Mouse (Mus musculus) stomach, embryonic 14.5 days (tissue): ENCODE data around the gene Eif3i. TPM values are rescaled to one million over a fixed set of nuclear protein-coding genes. Genes with fewer than 3 reads are reported as not detected.

Experiments
- ATAC-seq: fragments of 200-750 bp; cut with Nextera tagmentation; 2 replicates; pipeline ENCODE4 v1.8.0; 2017; ENCODE audit warnings: low read depth, moderate TSS enrichment; ENCODE audit not compliant: insufficient number of reproducible peaks, insufficient read depth, low FRiP score
- H3K27ac ChIP-seq: fragments of 300-500 bp; sonication (generic); 2 replicates; pipeline ENCODE4 v1.5.1; 2014; ENCODE audit warnings: mild to moderate bottlenecking, low read length, moderate library complexity, mixed read lengths
- H3K27me3 ChIP-seq: fragments of 300-500 bp; sonication (generic); 2 replicates; pipeline ENCODE4 v1.6.1; 2014; ENCODE audit warnings: low read length, control low read depth, mixed read lengths; ENCODE audit not compliant: control insufficient read depth, insufficient read depth
- H3K36me3 ChIP-seq: fragments of 300-500 bp; sonication (generic); 2 replicates; pipeline ENCODE4 v1.6.1; 2014; ENCODE audit warnings: mild to moderate bottlenecking, control low read depth, low read length, moderate library complexity, mixed read lengths; ENCODE audit not compliant: control insufficient read depth, insufficient read depth
- H3K4me1 ChIP-seq: fragments of 300-500 bp; sonication (generic); 2 replicates; pipeline ENCODE4 v1.6.1; 2014; ENCODE audit warnings: low read length, control low read depth, mixed read lengths; ENCODE audit not compliant: control insufficient read depth, insufficient read depth
- H3K4me2 ChIP-seq: fragments of 300-500 bp; sonication (generic); replicated peaks from 2 replicates; pipeline ENCODE4 v1.6.1; 2014; ENCODE audit warnings: low read depth, low read length, control low read depth
- H3K4me3 ChIP-seq: fragments of 300-500 bp; sonication (generic); 2 replicates; pipeline ENCODE4 v1.5.1; 2014; ENCODE audit warnings: low read depth, low read length, control low read depth
- H3K9ac ChIP-seq: fragments of 300-500 bp; sonication (generic); replicated peaks from 2 replicates; pipeline ENCODE4 v1.6.1; 2014; ENCODE audit warnings: low read depth, mild to moderate bottlenecking, control low read depth, low read length, moderate library complexity, mixed read lengths
- H3K9me3 ChIP-seq: fragments of 300-500 bp; sonication (generic); 2 replicates; pipeline ENCODE4 v1.6.1; 2016; ENCODE audit warnings: low read depth, low read length, control low read depth; ENCODE audit not compliant: control insufficient read depth
- WGBS: fragments of 180-500 bp; shearing (Covaris S2); extraction: QIAGEN DNeasy Blood & Tissue Kit; methylation state at CpG from one replicate; pipeline ENCODE4 v1.1.7; 2014; 5-methylcytosine and 5-hydroxymethylcytosine counted together
- polyA plus RNA-seq: library from polyadenylated mRNA; unstranded; fragments of >200 nt; fragmentation: Nextera tagmentation; extraction: Ambion mirVana; gene quantifications from 2 replicates; pipeline ENCODE4 v1.2.1, GENCODE M21; 2014

Gene Eif3i
- polyA plus RNA-seq, 1 experiment from 2014 or later, result 316 TPM

DNA sequence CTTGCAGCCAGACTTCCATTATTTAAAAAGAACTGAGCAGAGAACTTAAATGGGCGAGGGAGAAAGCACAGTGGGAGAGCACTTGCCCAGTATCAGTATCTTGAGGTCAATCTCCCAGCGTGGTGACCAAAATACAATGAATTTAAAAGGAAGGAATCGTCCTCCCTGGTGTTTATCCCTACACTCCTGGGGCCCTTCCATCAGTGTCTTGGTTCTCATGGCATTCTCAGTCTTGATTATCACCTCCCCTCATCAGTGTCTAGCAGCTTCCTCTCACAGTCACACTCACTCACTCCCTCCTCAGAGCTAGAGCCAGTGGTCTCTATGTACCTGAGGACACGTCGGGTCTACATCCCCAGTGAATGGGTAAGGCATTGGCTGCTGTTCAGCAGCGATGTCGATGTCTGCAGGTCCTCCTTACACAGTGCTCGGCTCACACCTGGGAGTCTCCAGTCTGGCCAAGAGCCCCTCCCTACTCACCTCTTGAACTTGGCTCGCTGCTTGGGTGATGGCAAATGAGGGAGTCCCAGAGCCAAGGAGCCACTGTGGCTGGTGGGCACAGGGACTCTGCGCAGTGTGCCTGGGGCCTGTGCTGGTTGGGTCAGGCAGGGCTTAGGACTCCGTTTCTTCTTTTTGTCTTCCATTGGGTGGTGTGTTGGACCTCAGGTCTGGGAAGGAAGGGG is 21.8 kb upstream of the Eif3i start:
- ATAC-seq, result no peak
- WGBS, result 81% methylated on average over 11 of the region's 11 CpGs
- H3K9ac ChIP-seq, result no peak overlapping the region; the same call in 1 of the 2 replicates

DNA sequence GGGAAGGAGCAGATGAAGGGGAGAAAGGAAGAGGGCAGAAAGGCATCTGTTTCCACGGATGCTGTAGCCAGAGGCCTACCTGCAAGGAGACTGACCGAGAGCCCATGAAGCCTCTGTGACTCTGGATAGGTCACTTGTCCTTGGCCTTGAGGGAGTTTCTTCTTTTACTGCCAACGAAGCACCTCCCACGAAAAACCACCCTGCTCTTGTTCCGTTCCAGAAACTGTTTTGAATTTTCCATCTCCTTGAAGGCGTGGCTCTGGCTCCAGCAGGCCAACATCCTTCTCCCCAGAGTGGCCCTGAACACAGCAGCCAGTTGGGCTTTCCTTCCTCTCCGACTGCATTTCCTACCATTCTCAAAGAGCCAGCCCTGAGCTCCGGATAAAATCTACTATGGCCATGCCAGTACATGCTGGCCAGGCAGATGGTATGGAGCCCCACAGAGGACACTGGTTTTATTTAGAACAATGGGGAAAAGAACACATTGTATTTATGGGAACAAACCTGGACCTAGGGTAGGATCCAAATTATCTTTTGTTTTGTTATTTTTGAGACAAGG is 20.9 kb upstream of the Eif3i start:
- Histone ChIP-seq H3K36me3 (peaks cover 13% of the 10 kb centered on the region), H3K4me1 (peaks cover 34% of the 10 kb centered on the region; the same call in 1 of the 2 replicates), H3K4me3 (no peak overlapping the region), H3K9me3 (no peaks in the 10 kb centered on the region), H3K27me3 (no peaks in the 10 kb centered on the region), H3K4me2 (no peak overlapping the region), H3K27ac (no peak overlapping the region; the same call in 1 of the 2 replicates), H3K9ac (no peak overlapping the region)
- WGBS, result 71% methylated on average over 8 of the region's 8 CpGs
- ATAC-seq, result no peak

More for the DNA sequence above, 21.8 kb upstream of the Eif3i start:
- Histone ChIP-seq H3K36me3 (peaks cover 13% of the 10 kb centered on the region), H3K9me3 (no peaks in the 10 kb centered on the region), H3K4me1 (peaks cover 34% of the 10 kb centered on the region; the same call in 1 of the 2 replicates), H3K4me3 (no peak overlapping the region; the same call in 1 of the 2 replicates), H3K4me2 (peak overlapping the region; percentile 84; the same call in 1 of the 2 replicates), H3K27ac (no peak overlapping the region), H3K27me3 (no peaks in the 10 kb centered on the region)

DNA sequence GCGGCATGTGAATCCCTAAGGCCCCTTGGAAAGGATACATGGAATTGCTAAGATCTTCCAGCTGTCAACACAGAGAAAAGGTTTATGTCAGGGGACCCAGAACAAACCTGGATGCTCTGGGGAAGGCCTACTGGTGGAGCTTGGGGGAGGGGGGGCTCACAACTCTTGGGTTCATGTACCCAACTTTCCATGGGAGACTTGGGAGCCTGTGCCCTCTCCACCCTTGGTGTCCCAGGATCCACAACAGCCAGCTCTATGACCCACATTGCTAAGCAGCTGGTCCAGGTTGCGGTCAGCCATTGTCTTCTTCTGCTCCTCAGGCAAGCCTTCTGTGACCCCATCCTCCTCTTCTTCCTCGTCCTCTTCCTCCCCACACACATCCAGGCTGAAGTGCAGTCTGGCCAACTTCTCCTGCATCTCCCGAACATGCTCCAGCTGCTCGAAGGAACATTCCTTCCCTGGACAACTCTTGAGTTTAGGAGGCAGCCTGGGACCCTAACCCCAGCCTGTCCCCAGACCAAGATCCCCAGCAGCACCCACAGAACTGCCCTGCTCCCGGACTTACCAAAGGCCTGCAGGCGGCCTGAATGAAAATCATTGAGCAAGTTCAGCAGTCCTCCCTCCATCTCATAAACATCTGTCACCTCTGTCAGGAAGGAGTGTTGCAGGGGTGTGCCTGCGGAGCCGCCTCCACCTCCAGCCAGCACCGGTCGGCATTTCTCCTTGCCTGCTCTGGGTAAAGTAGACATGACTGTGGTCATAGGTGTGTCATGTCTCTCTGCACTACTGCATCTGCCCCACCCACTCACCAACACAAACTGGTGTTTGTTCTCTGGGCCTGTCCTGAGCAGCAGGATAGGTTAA is 20.2 kb upstream of the Eif3i start:
- Histone ChIP-seq H3K4me3 (no peak overlapping the region), H3K27ac (peak overlapping the region; percentile 39; the same call in 1 of the 2 replicates), H3K27me3 (no peaks in the 10 kb centered on the region), H3K36me3 (peaks cover 10% of the 10 kb centered on the region; the same call in 1 of the 2 replicates), H3K9me3 (no peaks in the 10 kb centered on the region), H3K4me2 (no peak overlapping the region), H3K4me1 (peaks cover 32% of the 10 kb centered on the region; the same call in 1 of the 2 replicates), H3K9ac (no peak overlapping the region)
- WGBS, result 78% methylated on average over 11 of the region's 11 CpGs
- ATAC-seq, result no peak

DNA sequence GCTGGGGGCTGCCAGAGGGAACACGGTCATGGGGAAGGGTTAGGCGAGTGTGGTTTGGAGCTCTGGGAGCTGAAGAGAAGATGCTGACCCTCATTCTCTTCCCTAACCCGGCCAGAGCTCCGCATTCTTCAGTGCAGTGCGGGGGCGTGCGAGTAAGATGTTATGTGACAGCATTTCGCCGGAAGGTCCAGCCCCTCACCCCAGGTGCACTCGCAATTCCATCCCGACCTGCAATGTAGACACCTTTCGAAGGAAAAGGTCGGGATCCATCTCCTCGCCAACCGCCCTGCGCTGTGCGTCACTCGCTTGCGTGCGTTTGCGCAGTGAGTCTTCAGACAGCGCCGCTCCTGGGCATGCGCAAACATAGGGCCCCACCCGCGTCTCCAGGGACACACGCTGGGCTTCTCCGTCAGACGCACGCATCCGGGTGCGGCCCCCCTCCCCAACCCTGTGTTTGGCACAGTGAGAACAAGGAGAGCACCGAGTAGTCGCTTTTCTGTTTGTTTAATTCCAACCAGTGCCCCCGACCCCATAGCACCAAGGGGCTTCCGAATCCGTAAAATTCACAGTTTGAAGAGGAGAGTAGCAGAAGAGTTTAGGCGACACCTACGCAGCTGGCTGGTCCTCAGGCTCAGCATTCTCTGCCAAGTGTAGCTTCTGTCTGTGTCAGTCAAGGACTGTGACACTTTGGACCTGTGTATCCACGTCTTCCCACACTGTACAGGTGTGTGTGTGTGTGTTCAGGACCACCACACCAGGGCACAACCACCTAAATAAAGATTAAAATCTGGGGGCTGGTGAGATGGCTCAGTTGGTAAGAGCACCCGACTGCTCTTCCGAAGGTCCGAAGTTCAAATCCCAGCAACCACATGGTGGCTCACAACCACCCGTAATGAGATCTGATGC is 18.6 kb upstream of the Eif3i start, which contains the start of gene Iqcc:
TSS of gene Iqcc (minus strand) at position 314 of the 906 bp plus-strand sequence.
- peak within 1 kb of the TSS; percentile 75 for H3K4me3 ChIP-seq
- H3K4me1 ChIP-seq, result peaks cover 20% of the 10 kb centered on the region; the same call in 1 of the 2 replicates
- peak within 1 kb of the TSS; percentile 80 for H3K9ac ChIP-seq
- H3K4me2 ChIP-seq, result peak within 1 kb of the TSS; percentile 84
- H3K36me3 ChIP-seq, result peaks cover 10% of the 10 kb centered on the region; the same call in 1 of the 2 replicates
- H3K27ac ChIP-seq, result peak within 1 kb of the TSS; percentile 81
- no peaks in the 10 kb centered on the region for H3K9me3 ChIP-seq
- 4% methylated on average over 43 of the region's 44 CpGs for WGBS
- no peaks in the 10 kb centered on the region for H3K27me3 ChIP-seq
- peak; percentile 90 for ATAC-seq

DNA sequence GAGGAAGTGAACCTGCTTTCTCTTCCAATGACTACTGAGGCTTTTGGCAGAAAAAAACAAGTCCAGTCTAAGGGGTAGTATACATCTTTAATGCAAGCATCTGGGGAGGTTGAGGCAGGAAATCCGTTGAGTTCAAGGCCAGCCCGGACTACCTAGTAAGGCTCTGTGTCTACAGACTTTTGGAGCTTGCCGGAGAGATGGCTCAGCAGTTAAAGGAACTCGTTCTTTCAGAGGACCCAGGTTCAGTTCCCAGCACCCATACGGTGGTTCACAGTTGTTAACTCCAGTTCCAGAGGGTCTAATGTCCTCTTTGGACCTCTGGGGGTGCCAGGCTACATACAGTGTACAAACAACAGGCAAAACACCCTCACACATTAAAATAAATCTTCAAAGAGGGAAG is 17.6 kb upstream of the Eif3i start:
- Histone ChIP-seq H3K4me2 (peak overlapping the region; percentile 84), H3K4me1 (peaks cover 19% of the 10 kb centered on the region; the same call in 1 of the 2 replicates), H3K9me3 (no peaks in the 10 kb centered on the region), H3K36me3 (peaks cover 10% of the 10 kb centered on the region; the same call in 1 of the 2 replicates), H3K9ac (peak overlapping the region; percentile 80; the same call in 1 of the 2 replicates), H3K4me3 (peak overlapping the region; percentile 75), H3K27ac (no peak overlapping the region), H3K27me3 (no peaks in the 10 kb centered on the region)
- WGBS, result 92% methylated on average over 5 of the region's 5 CpGs
- ATAC-seq, result no peak

DNA sequence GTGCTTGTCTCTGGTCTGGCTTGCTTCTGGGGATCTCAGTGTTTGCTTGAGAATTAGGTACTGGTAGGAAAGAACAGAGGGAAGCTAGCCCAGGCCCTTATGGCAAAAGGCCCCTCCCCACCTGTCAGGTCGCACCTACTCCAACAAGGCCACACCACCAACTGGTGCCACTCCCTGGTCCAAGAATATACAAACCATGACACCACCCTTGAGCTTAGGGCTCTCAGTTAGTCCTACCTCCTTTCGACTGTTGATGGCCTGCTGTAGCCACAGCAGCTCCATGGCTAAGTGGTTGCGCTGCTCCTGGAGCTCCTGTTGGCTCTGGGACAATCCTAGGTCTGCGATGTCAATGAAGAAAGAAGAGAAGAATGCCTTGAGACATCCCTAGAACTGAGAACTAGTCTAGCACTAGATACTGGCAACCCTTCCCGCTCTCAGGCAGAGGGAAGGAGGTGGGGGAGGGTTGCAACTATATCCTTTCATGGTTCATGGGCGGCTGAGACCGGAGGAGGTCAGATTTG is 16.7 kb upstream of the Eif3i start:
- H3K9me3 ChIP-seq, result no peaks in the 10 kb centered on the region
- ATAC-seq, result no peak
- H3K27ac ChIP-seq, result no peak overlapping the region
- H3K4me1 ChIP-seq, result peaks cover 13% of the 10 kb centered on the region; the same call in 1 of the 2 replicates
- WGBS, result 91% methylated on average over 7 of the region's 7 CpGs
- no peaks in the 10 kb centered on the region for H3K27me3 ChIP-seq
- H3K36me3 ChIP-seq, result peaks cover 10% of the 10 kb centered on the region; the same call in 1 of the 2 replicates
- no peak overlapping the region for H3K9ac ChIP-seq
- H3K4me2 ChIP-seq, result no peak overlapping the region
- no peak overlapping the region for H3K4me3 ChIP-seq

DNA sequence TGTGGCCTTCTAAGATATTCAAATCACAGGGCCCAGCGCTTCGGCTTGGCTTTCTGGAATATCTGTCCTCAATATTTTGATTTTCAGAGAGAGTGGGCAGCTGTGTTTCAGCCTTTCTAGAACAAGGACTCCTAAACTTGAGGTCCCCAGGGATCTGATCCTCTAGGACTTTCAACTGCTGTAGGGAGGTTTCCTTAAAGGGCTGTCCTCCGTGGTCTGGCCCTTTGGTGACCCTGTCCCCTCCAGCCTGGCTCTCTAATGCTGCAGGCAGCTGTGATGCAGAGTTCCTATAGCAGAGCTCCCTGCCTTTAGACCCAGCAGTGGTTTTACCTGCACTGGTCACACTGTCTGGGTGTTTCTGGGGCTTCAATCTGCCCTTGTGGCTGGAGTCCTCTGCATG is 16.2 kb upstream of the Eif3i start:
- Histone ChIP-seq H3K4me3 (no peak overlapping the region), H3K9me3 (no peaks in the 10 kb centered on the region), H3K27ac (no peak overlapping the region), H3K27me3 (no peaks in the 10 kb centered on the region), H3K36me3 (peaks cover 10% of the 10 kb centered on the region; the same call in 1 of the 2 replicates), H3K4me1 (peaks cover 13% of the 10 kb centered on the region; the same call in 1 of the 2 replicates), H3K4me2 (no peak overlapping the region), H3K9ac (no peak overlapping the region)
- 82% methylated on average over 3 of the region's 3 CpGs for WGBS
- no peak for ATAC-seq
